Mouse (Mus musculus) megakaryocyte-erythroid progenitor cell, adult 5-6 weeks (primary cell): Measurements from ENCODE around the gene Nsd1. TPM values are rescaled to one million over a fixed set of nuclear protein-coding genes. Genes with fewer than 3 reads are reported as not detected.

Source experiments
- ATAC-seq: replicated peaks from 2 replicates; pipeline ENCODE4 v1.8.0; 2016; ENCODE audit warnings: mild to moderate bottlenecking, inconsistent platforms; ENCODE audit not compliant: severe bottlenecking, poor library complexity, low FRiP score, low TSS enrichment
- total RNA-seq, 2 experiments: library from RNA; stranded (forward) in 1 of 2; stranded (reverse) in 1 of 2; fragments of 200-1000, 215-1000 nt in 1 of 2; fragments of >200 nt in 1 of 2; fragmentation: Nextera tagmentation in 1 of 2; gene quantifications; 2 replicates each; pipeline ENCODE4 v1.2.3; 2014 to 2017

Gene Nsd1
- total RNA-seq, 2 experiments from 2014 or later = 77.3 to 99.4 TPM

- ATAC-seq = no peak
These were observed 37.9 kb downstream of the Nsd1 start for GRCm38 (mm10) chr13:55247293-55248030.

GRCm38 (mm10) chr13:55249246-55249645 is 39.7 kb downstream of the Nsd1 start:
- ATAC-seq = 0 out of 2 replicates have a peak, but pooled peaks have one; percentile 59

GRCm38 (mm10) chr13:55252820-55253219 is 43.2 kb downstream of the Nsd1 start:
- ATAC-seq = no peak

GRCm38 (mm10) chr13:55255052-55255652 is 45.6 kb downstream of the Nsd1 start:
- no peak for ATAC-seq

- ATAC-seq = no peak
These were observed 49.1 kb downstream of the Nsd1 start for GRCm38 (mm10) chr13:55258651-55259050.

GRCm38 (mm10) chr13:55261521-55261920 is 51.9 kb downstream of the Nsd1 start:
- ATAC-seq = no peak

- ATAC-seq = no peak
These were observed 52.5 kb downstream of the Nsd1 start for GRCm38 (mm10) chr13:55262096-55262495.

GRCm38 (mm10) chr13:55277203-55277602 is 67.6 kb downstream of the Nsd1 start:
- ATAC-seq = no peak

- no peak for ATAC-seq
These were observed 68.1 kb downstream of the Nsd1 start for GRCm38 (mm10) chr13:55277646-55278045.

- no peak for ATAC-seq
These were observed 79.3 kb downstream of the Nsd1 start for GRCm38 (mm10) chr13:55288854-55289253.

- ATAC-seq = no peak
These were observed 87.2 kb downstream of the Nsd1 start for GRCm38 (mm10) chr13:55296760-55297159.

- ATAC-seq = no peak
These were observed 91.3 kb downstream of the Nsd1 start for GRCm38 (mm10) chr13:55300913-55301312.

GRCm38 (mm10) chr13:55312028-55312630 is 102.5 kb downstream of the Nsd1 start:
- no peak for ATAC-seq

GRCm38 (mm10) chr13:55313051-55313450 is 103.5 kb downstream of the Nsd1 start:
- no peak for ATAC-seq

- ATAC-seq = no peak
These were observed 105.4 kb downstream of the Nsd1 start for GRCm38 (mm10) chr13:55314891-55315412.

- no peak for ATAC-seq
These were observed 108.8 kb downstream of the Nsd1 start for GRCm38 (mm10) chr13:55318351-55318750.

GRCm38 (mm10) chr13:55319931-55320533 is 110.5 kb downstream of the Nsd1 start, which contains the start of gene Prelid1:
Prelid1 (plus strand) TSS chr13:55320500.
- ATAC-seq = no peak

- peak; percentile 88 for ATAC-seq
These were observed 112.0 kb downstream of the Nsd1 start, which contains the start of gene Rab24 for GRCm38 (mm10) chr13:55321434-55322129. Rab24 (minus strand) TSS chr13:55321946.

- ATAC-seq = peak; percentile 27; the same call in 1 of the 2 replicates
These were observed 112.7 kb downstream of the Nsd1 start for GRCm38 (mm10) chr13:55322130-55322825.
